Mouse (Mus musculus) right cerebral cortex, adult 2 months (tissue): ENCODE data around the gene Hsd17b2.

ENCODE experiments used
- DNase-seq, 2 experiments: peaks; one replicate each; pipeline ENCODE4 v3.0.0; 2021 to 2022; ENCODE audit warnings: low spot score in 2 of 2

Hsd17b2 gene

DNA sequence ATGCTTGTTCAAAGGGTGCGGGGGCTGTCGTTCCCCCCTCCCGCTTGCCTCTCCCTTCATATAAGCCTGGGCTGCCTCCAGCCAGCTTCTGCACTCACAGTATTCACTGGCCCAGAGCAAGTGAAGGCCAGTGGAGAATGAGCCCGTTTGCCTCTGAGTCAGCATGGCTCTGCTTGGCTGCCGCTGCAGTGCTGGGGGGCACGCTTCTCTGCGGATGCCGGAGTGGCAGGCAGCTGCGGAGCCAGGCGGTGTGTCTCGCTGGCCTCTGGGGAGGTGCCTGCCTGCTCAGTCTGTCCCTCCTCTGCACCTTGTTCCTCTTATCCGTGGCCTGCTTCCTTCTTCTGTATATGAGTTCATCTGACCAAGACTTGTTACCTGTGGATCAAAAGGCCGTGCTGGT lies at the start of gene Hsd17b2:
Gene Hsd17b2 (plus strand): TSS at position 46 of the 400 bp plus-strand sequence.
- DNase-seq: peak in 1 of 2 experiments; percentile 4

DNA sequence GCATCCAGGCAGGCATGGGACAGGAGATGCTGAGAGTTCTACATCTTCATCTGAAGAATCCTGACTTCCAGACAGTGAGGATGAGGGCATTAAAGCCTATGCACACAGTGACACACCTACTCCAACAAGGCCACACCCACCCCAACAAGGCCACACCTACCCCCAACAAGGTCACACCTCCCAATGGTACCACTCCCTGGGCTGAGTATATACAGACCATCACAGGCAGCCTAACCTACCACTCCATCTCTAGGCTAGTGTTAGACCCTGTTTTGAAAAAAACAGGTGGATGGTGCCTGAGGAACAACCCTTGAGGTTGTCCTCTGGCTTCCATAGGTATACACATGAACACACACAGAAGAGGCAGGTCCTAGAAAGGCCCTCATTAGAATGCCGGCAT lies 49.4 kb upstream of the Hsd17b2 start:
- DNase-seq: no peak

- no peak for DNase-seq
These were observed 42.7 kb upstream of the Hsd17b2 start for GRCm38 (mm10) chr8:117658990-117659389.

GRCm38 (mm10) chr8:117660358-117661031 lies 41.2 kb upstream of the Hsd17b2 start:
- peak; percentile 27 to 31 for DNase-seq

DNA sequence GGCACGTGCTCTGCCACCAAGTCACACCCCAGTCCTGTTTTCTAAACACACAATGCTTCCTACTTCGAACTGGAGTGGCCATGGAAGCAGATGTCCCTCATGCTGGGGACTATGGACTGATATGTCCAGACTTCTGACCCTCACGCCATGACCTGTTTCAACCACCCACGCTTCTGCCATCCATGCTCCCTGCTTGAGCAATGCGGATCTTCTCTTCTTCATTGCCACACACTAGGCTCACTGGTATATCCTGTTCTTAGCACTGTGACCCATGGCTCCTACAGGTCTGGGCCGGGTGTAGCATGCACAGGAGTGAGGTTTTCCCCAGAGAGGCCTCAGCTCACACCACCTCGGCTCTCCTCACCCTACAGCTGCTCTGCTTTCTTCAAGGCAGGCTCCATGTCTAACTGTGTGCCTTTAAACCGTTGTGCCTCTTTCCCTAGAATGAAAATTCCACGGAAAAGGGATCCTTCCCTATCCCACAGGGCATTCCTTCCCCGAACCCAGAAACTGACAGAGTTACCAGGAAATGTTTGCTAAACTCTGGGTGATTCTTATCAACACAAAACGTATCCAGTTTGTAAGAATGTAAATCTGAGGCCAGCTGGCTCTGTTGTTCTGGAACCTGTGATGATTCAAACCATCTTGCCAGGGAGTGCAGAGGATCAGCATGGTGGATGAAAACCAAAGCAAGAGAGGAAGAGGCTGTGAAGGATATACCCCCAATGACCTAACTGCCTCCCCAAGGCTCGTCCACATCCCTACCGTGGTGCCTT lies 34.2 kb upstream of the Hsd17b2 start:
- no peak for DNase-seq

- no peak for DNase-seq
These were observed 31.2 kb upstream of the Hsd17b2 start for GRCm38 (mm10) chr8:117670461-117670860.

DNA sequence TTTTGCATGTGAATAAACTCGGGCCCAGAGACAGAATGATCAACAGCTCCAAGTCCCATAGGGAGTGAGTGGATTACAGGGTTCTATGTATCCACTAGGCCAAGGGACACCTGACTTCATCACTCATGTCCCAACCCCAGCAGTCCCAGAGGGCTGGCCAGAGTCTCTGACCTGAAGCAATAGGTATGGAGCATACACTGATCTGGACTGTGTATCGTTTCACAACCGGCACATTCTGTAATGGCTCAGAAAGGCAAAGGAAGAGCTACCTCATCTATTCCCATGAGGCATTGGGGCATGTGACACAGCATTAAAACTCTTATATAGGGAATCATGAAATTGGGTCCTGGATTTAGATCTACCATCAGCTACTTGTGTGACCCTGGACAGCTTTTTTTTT lies 29.1 kb upstream of the Hsd17b2 start:
- DNase-seq: no peak

- peak; percentile 49 to 67 for DNase-seq
These were observed 28.3 kb upstream of the Hsd17b2 start, which contains the start of gene Sdr42e1 for GRCm38 (mm10) chr8:117673430-117673830. Gene Sdr42e1 (minus strand): TSS chr8:117673689.

DNA sequence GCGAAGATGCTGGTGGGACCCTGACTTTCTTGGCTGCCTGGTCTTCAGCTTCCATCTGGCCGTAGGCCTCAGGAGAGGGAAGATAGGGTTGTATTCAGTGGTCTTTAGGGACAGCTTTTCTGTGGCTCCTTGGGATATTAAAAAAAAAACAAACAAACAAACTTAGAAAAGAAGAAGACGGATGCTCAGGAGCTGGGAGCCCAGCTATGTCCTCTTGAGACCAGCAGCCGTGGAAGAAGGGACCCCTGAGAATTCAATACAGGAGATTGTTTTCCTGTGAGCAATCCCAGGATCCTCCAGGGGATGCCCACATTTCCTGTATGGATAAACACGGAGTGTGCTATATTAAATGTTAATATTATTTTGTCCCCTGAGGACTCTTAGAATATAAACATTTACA lies 26.5 kb upstream of the Hsd17b2 start:
- DNase-seq: no peak

DNA sequence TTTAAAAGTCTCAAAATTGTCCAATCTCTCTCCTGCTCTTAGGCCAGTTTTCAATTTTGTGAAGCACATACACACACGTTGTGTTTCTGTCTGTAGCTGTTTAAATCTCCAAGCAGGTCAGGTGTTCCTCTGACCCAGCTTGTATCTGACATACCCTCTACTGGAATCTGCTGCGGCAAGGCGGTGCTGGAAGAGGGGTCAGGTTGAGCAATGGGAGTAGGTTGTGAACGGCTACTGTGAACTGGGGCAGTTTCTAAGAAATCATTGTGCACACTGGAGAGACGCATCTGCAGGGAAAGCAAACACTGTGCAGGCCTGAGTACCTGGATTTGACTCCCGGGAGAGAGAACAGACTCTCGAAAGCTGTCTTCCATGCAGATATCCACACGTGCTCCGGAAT lies 25.2 kb upstream of the Hsd17b2 start:
- no peak for DNase-seq

GRCm38 (mm10) chr8:117677011-117677410 lies 24.7 kb upstream of the Hsd17b2 start:
- DNase-seq: no peak

DNA sequence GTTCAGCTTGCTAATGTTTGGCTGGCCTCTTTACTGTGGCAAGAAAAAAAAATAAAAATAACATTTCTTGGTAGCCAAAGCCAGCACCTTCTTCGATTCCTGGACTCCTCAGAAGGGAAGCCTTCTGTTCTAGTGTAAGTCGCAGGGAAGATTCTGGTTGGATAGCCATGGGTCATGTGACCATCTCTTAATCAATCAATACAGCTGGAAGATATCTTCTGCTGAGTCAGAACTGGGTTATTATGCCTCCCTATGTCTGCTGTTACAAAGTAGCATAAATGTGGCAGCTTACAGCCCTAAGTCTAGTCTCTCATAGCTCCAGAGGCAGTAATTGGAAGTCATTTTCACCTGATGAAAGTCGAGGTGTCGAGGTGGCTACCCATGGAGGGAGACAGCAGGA lies 23.1 kb upstream of the Hsd17b2 start:
- DNase-seq: no peak

GRCm38 (mm10) chr8:117683925-117684472 lies 17.7 kb upstream of the Hsd17b2 start:
- DNase-seq: no peak

- DNase-seq: no peak
These were observed 17.2 kb upstream of the Hsd17b2 start for GRCm38 (mm10) chr8:117684504-117684903.

- DNase-seq: no peak
These were observed 13.8 kb upstream of the Hsd17b2 start for GRCm38 (mm10) chr8:117687890-117688289.

- DNase-seq: no peak
These were observed 9.6 kb upstream of the Hsd17b2 start for GRCm38 (mm10) chr8:117692131-117692530.

DNA sequence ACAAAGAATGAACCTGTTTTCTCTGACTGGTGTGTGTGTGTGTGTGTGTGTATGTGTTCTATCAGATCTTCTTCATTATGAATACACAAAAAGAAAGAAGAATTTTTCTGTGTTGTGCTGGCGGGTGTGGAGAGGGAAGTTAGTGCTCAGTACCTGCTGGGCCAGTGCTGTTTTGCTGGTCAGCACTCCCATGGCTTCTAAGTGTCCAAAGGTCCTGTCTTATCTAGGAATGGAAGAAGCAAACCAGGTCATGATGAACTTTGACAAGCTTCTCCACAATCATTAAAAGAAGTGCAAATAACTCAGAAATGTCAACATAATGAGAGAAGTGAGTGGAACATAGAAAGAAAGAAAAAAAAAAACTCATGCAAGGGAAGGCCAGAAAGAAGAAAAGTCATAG lies 6.1 kb upstream of the Hsd17b2 start:
- DNase-seq: no peak

GRCm38 (mm10) chr8:117697248-117697647 lies 4.5 kb upstream of the Hsd17b2 start:
- DNase-seq: peak; percentile 27 to 41

- DNase-seq: no peak
These were observed 1.0 kb upstream of the Hsd17b2 start for GRCm38 (mm10) chr8:117700699-117701098.

DNA sequence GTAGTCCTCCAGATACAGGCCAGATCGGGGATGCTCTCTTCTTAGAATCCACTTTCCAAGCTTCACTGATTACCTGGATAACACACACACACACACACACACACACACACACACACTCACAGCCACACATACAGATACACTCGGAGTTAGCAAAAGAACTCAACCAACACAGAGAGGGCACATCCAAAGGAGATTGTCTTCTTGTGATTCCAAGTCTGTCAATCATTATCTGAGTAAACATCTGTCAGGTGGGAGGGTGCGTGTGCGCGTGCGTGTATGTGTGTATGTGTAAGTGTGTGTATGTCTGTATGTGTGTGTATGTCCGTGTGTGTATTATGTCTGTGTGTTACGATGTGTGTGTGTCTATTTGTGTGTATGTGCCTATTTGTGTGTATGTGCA lies 458 bp upstream of the Hsd17b2 start:
- DNase-seq: no peak

DNA sequence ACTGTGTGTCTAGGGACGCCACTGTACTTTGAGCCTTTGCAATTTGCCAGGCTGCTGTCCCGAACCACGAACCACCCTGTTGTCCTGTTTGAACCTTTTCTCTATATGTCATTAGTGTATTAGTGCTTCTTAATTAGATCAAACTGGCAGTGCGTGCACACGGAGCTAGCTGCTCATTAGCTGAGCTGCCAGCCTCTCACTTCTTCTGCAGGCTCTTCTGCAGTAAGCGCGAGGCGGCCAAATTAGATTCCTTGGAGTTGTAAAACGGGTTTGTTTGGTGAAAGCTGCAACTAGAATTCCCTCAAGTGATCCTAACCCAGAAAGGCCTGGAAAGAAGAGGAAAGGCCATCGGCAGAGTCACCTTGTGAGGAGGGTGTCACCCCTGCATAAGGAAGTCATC lies 997 bp downstream of the Hsd17b2 start:
- peak in 1 of 2 experiments; percentile 11 for DNase-seq

GRCm38 (mm10) chr8:117706141-117706540 lies 4.4 kb downstream of the Hsd17b2 start:
- DNase-seq: no peak

- DNase-seq: no peak
These were observed 10.5 kb downstream of the Hsd17b2 start for GRCm38 (mm10) chr8:117712226-117712625.
